28 mouse cellular contexts compared by ENCODE assay signal in the genomic region with DNA sequence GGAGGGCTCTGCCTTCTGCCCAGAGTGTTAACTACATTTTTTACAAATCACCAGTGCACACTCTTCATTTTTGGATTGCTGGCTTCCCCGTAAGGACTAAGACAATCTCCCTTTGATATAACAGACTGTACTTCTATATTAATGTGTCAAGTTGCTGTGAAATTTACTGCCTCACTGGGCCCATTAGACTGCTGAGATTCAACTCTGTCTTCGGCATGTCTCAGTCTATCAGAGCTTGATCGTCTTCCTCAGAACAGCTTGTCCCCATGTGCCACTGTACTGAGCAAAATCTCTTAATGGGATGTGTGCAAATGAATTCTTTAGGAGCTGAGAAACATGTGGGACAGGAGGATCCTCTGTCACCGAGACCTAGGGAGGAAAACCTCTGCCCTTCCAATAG.
"Had no signal": no experiment of that assay in that cellular context is flagged by ENCODE, and none has a peak within 500 bp of the region (broad histone marks: within the 10 kb centered on the region; RNA-seq: fewer than 3 reads in every experiment).

No protein-coding gene starts in this region.

- H3K36me3 ChIP-seq: embryonic facial prominence, embryonic 10.5 days; embryonic facial prominence, embryonic 12.5 days; embryonic facial prominence, embryonic 13.5 days; embryonic facial prominence, embryonic 15.5 days; forebrain, embryonic 10.5 days; forebrain, embryonic 12.5 days; forebrain, embryonic 15.5 days had no signal

- H3K9ac ChIP-seq: embryonic facial prominence, embryonic 12.5 days; embryonic facial prominence, embryonic 13.5 days; embryonic facial prominence, embryonic 15.5 days; forebrain, embryonic 12.5 days; forebrain, embryonic 13.5 days; forebrain, embryonic 15.5 days; forebrain, postnatal 0 days had no signal

- H3K9me3 ChIP-seq: embryonic facial prominence, embryonic 10.5 days; embryonic facial prominence, embryonic 12.5 days; embryonic facial prominence, embryonic 13.5 days; embryonic facial prominence, embryonic 15.5 days; forebrain, embryonic 10.5 days; forebrain, embryonic 12.5 days; forebrain, embryonic 13.5 days; forebrain, embryonic 15.5 days had no signal

- H3K4me2 ChIP-seq: embryonic facial prominence, embryonic 12.5 days; embryonic facial prominence, embryonic 13.5 days; embryonic facial prominence, embryonic 15.5 days; forebrain, embryonic 12.5 days; forebrain, embryonic 13.5 days; forebrain, embryonic 15.5 days had no signal

- DNase-seq: cerebellum, adult 18-20 months; cerebellum, adult 2 months; cerebellum, adult 8-10 months; cerebellum, adult 9-10 months; cerebellum, adult 9-11 months; cerebellum, postnatal 10 days; cerebellum, postnatal 14 days; cerebellum, postnatal 25 days; cerebellum, postnatal 36 days; embryo, embryonic 11 days; forebrain, postnatal 0 days; gastrocnemius, adult 2 months; gastrocnemius, postnatal 10 days; gastrocnemius, postnatal 14 days; gastrocnemius, postnatal 25 days; gastrocnemius, postnatal 36 days; heart, adult 11 months had no signal

- H3K27ac ChIP-seq: embryonic facial prominence, embryonic 10.5 days; embryonic facial prominence, embryonic 12.5 days; embryonic facial prominence, embryonic 13.5 days; embryonic facial prominence, embryonic 15.5 days; forebrain, embryonic 10.5 days; forebrain, embryonic 12.5 days; forebrain, embryonic 13.5 days; forebrain, embryonic 15.5 days; gastrocnemius, adult 2 months had no signal

- H3K4me3 ChIP-seq: embryonic facial prominence, embryonic 10.5 days; embryonic facial prominence, embryonic 12.5 days; embryonic facial prominence, embryonic 13.5 days; embryonic facial prominence, embryonic 15.5 days; erythroblast, embryonic 14.5 days; forebrain, embryonic 10.5 days; forebrain, embryonic 12.5 days; forebrain, embryonic 13.5 days; forebrain, embryonic 15.5 days; gastrocnemius, adult 2 months had no signal

- H3K4me1 ChIP-seq: embryonic facial prominence, embryonic 10.5 days; embryonic facial prominence, embryonic 12.5 days; embryonic facial prominence, embryonic 15.5 days; forebrain, embryonic 10.5 days; forebrain, embryonic 12.5 days; forebrain, embryonic 13.5 days had no signal

- ATAC-seq: forebrain, embryonic 13.5 days; forebrain, embryonic 14.5 days; forebrain, embryonic 15.5 days; forebrain, embryonic 16.5 days had no signal

- H3K27me3 ChIP-seq: embryonic facial prominence, embryonic 12.5 days; embryonic facial prominence, embryonic 13.5 days; embryonic facial prominence, embryonic 15.5 days; forebrain, embryonic 12.5 days; forebrain, embryonic 13.5 days; forebrain, embryonic 15.5 days had no signal
